Mouse (Mus musculus): ENCODE measurements at regions not wholly inside any gene's neighbourhood (a gene's known extent, or its start where the extent isn't known, plus 50 kb on each side); places are given as distances from the start of the nearest gene placed in this dataset.

- in situ Hi-C loops (cut with MboI; ENCODE audit: low sequenced_read_pairs): no loop called here
Observed at GRCm38 (mm10) chr11:109088488-109089252, 55.5 kb downstream of the E030025P04Rik start.

DNA sequence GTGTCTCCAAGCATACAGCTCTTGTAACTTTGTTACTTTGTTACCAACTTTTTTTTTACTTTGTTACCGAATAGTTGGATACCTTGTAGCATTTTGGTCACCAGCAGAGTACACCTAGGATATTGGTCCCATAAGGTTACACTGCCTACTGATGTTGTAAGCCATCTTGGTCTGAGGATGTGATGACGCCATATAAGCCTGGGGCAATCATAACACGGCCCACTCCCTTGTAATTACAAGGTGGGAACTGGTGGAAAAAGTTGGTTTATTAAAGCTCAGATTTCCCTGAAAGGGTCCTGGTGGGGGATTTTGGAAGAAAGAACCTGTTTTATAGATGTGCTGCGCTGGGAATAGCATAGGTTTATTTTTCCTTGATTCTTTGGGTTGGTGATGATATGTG, 62.2 kb downstream of the E030025P04Rik start:
- in situ Hi-C loops (cut with MboI; ENCODE audit: low sequenced_read_pairs): no loop called here

GRCm38 (mm10) chr11:109081454-109081853, 62.7 kb downstream of the E030025P04Rik start:
- in situ Hi-C loops (cut with MboI; ENCODE audit: low sequenced_read_pairs): no loop called here

DNA sequence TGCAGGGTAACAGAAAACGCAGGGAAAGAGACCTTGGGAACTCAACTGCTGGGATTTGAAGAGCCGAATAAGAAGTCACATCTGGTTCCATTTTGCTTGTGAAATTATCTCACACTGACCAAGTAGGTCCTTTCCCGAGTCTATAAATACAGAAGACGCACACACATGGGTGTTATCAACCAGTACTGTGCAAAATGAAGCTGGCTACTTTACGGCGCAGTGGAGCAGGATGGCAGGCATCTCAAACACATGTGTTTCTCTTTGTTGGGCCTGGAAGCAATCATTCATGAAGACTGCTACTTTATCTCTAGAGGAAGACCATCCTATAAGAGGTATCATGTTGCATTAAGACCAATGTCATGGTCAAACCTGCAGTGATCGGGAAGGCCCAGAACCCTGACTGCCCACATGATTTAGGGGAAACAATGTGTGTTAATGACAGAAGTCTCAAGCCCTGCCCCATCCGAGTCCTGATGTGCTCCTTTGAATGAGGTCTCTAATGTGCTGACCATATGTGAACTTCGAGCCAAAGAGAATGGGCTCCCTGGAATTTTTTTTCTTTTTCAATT, 63.2 kb downstream of the E030025P04Rik start:
- in situ Hi-C loops (cut with MboI; ENCODE audit: low sequenced_read_pairs): no loop called here

- in situ Hi-C loops (cut with MboI; ENCODE audit: low sequenced_read_pairs): no loop called here
Observed at GRCm38 (mm10) chr11:109079466-109079865, 64.7 kb downstream of the E030025P04Rik start.

DNA sequence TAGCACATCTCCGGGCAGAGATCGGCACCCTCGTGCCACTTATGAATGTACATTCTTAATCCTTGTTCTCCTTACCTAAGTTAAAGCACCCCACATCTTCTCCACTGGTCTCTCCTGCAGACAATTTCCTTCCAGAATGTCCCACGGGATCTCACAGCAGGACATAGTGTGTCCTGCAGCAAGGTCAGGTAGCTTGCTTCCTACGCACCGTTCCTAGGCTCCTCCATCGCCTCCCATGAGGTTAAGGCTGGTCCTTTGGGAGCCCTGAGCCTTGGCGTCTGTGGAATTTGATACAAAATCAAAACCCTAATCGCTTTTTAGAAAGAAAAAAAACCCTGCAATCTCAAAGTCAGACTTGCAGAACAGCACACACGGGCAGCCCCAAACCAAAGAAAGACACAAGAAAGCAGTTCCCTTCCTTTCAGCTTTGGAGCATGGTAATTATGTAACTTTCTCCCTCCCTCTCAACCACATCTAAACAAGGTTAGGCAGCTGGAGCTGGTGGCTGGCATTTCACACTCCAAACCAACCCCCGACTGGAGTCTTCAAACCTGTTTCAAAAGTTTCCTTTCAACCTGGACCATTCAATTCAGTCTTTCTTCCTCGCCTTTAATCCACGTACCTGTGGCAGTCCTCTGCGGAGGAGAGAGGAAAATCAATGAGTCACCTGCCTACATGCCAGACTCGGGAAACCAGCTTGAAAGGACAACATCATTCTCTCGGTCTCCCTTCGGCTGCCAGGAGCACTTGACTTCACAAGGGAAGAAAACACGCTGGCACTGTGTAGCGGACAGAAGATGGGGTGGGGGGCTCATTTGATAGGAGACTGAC, 67.4 kb downstream of the E030025P04Rik start:
- in situ Hi-C loops (cut with MboI; ENCODE audit: low sequenced_read_pairs): no loop called here

DNA sequence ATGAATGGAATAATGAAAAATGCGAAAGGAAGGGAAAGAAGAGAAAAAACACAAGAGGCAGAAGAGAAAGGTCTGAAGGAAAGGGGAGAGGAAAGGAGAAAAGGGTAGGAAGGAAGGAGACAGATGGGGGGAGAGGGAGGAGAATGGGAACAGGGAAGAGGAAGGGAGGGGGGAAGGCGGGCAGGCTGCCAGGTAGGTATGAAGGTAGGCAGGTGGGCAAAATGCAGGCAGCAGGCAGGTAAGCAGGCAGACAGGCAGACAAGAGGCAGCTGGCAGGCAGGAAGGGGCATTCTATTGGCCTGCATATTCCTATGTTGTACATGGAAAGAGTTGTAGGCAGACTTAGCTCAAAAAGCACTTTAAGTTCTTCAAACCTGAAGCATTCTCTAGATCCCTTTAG, 72.8 kb downstream of the E030025P04Rik start:
- in situ Hi-C loops (cut with MboI; ENCODE audit: low sequenced_read_pairs): no loop called here

DNA sequence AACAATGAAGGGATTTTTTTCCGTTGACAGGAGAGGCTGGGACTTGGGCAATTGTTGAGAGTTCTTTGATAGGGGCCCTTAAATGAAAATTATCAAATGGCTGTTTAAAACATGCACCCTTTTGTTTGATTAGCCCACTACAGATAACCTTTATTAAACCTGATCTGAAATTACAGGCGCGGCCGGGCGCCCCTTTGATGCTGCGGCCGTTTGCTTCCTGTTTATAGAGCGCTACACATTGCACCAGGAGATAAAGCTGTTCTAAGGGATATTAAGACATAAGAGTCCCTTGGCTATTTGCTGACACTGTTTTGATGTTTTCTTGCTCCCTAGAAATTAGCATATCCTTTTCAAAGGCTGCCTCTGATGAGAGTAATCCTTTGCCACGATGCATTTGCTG, 73.8 kb downstream of the E030025P04Rik start:
- in situ Hi-C loops (cut with MboI; ENCODE audit: low sequenced_read_pairs): no loop called here

GRCm38 (mm10) chr11:109069326-109069709, 74.9 kb downstream of the E030025P04Rik start:
- in situ Hi-C loops (cut with MboI; ENCODE audit: low sequenced_read_pairs): no loop called here

DNA sequence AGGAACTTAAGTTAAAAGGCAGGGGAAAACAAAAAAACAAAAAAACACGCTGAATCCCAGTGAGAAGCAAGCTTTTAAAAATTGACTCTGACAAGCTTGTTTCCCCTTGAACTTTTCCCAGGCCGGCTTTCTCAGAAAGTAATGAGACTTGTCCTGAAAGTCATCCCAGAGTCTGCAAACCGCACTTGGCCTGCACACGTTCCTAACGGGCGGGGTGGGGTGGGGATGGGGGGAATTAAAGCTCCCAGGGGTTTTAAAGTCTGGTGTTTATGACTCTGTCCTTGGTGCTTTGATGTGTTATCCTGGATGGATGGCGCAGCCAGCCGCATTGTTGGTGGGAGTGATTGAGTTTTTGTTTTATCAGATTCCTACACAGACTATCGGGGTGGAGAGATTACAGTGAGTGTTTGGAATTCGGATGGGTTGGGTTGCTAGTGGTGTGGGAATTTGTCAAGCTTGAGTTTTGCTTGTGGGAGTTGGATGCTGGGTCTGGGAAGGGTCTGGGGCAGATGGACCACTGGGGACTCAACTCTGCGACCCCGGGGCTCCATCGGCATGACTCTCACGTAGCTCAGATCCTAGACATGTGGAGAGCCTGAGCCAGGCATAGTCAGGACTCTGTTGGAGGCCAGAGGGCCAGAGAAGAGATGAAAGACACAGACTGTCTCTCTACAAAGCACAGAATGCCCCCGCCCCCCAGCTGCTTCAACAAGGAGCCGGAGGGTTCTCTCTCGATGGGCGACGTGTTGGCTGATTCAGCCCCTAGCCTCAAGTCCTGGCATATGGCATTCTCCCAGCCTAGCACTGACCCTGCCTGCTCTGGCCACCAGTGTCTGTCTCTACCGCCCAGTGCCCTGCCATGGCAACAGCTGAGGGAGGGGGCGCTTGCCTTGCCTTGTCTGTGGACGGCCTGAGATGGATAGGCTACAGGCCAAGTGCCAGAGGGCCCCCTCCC, 75.5 kb downstream of the E030025P04Rik start:
- in situ Hi-C loops (cut with MboI; ENCODE audit: low sequenced_read_pairs): no loop called here

DNA sequence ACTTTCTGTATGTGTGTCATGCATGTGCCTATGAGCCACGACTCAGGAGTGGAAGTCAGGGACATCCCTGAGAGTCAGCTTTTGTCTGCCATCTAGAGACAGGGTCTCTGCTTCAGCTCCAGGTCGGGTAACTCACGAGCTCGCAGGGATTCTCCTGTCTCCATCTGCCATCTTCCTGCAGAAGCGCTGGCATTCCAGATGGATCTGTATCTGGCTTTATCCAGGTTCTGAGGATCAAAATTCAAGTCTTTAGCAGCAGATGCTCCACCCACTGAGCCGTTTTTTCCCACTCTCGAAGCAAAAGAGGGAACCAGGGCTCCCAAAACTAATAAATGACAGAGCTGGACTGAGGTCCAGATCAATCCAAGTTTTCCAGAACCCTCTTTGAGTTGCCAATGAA, 76.4 kb downstream of the E030025P04Rik start:
- in situ Hi-C loops (cut with MboI; ENCODE audit: low sequenced_read_pairs): no loop called here

GRCm38 (mm10) chr11:109061971-109062370, 82.2 kb downstream of the E030025P04Rik start:
- in situ Hi-C loops (cut with MboI; ENCODE audit: low sequenced_read_pairs): no loop called here

GRCm38 (mm10) chr11:109060527-109060908, 83.7 kb downstream of the E030025P04Rik start:
- in situ Hi-C loops (cut with MboI; ENCODE audit: low sequenced_read_pairs): no loop called here

- in situ Hi-C loops (cut with MboI; ENCODE audit: low sequenced_read_pairs): no loop called here
Observed at GRCm38 (mm10) chr11:109059863-109060526, 84.2 kb downstream of the E030025P04Rik start.

GRCm38 (mm10) chr11:109058021-109058420, 86.1 kb downstream of the E030025P04Rik start:
- in situ Hi-C loops (cut with MboI; ENCODE audit: low sequenced_read_pairs): no loop called here

DNA sequence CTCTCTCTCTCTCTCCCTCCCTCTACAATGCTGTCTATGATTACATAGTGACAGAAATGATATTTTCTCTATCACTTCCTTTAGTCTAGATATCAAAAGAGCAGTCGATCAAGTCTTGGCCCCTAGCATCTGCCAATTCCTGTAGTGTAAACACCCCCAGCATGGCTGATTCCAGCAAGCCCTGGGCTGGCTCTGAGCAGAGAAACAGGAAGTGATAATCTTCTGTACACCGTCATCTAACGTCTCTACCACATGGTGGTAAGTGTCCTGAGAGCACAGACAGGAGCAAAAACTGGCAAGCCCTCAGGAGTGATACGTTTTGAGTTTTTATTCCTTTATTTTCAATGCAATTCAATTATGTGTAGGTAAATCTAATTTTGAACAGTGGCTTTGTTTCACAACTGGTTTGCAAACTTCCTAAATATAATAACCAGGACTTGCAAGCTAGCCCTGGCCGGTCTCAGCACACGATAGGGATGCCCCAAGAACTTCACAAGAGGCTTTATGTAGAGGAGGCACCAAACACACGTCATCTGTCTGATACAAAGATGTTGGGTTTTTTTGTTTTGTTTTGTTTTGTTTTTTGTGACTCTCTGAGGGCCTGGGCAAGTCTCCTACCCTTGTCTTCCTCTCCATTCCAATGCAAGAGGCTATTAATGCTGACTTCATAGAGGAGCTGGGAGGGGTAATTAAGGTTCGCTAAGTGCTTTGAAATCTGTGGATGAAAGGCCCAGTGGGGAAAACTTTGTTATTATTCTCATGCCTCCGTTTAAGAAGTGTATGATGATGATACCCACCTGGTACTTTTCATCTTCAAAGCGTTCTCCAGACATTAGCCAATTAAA, 95.7 kb downstream of the E030025P04Rik start:
- in situ Hi-C loops (cut with MboI; ENCODE audit: low sequenced_read_pairs): loop anchor here (25.0 kb wide), 1 partner anchor 586 kb away; no protein-coding TSS in a partner anchor

GRCm38 (mm10) chr11:109047483-109048110, 96.6 kb downstream of the E030025P04Rik start:
- in situ Hi-C loops (cut with MboI; ENCODE audit: low sequenced_read_pairs): loop anchor here (25.0 kb wide), 1 partner anchor 585 kb away; no protein-coding TSS in a partner anchor

- in situ Hi-C loops (cut with MboI; ENCODE audit: low sequenced_read_pairs): loop anchor here (25.0 kb wide), 1 partner anchor 584 kb away; no protein-coding TSS in a partner anchor
Observed at GRCm38 (mm10) chr11:109046446-109046845, 97.7 kb downstream of the E030025P04Rik start.
